Mouse (Mus musculus): ENCODE data around the gene Cd27. TPM values are rescaled to one million over a fixed set of nuclear protein-coding genes. Genes with fewer than 3 reads are reported as not detected.

The Cd27 gene
- polyA plus RNA-seq, 1 experiment from 2014 or later: 1.6 TPM

Small RNA genes within 50 kb of the gene (microRNA-seq; reads per million reads assigned to microRNA genes)
- 2.1 reads per million for gene Mir3098
- gene Mir8113: not detected

Other genes starting within 250 kb of the Cd27 start
- 0.05 and 0.15 TPM in 2 replicates for gene Pianp, start 240.3 kb downstream of the Cd27 start, polyA plus RNA-seq (2015; fragmentation: Nextera tagmentation; extraction: Ambion mirVana)
- 3.6 and 3.8 TPM in 2 replicates for gene Zfp384, start 227.9 kb downstream of the Cd27 start, polyA plus RNA-seq (2015; fragmentation: Nextera tagmentation; extraction: Ambion mirVana)
- 28.6 and 31.8 TPM in 2 replicates for gene Ing4, start 197.2 kb downstream of the Cd27 start, polyA plus RNA-seq (2015; fragmentation: Nextera tagmentation; extraction: Ambion mirVana)
- gene Acrbp, start 187.3 kb downstream of the Cd27 start, polyA plus RNA-seq (2015; fragmentation: Nextera tagmentation; extraction: Ambion mirVana): 1.6 and 2.2 TPM in 2 replicates
- 1.6 and 2.1 TPM in 2 replicates for gene Lpar5, start 169.1 kb downstream of the Cd27 start, polyA plus RNA-seq (2015; fragmentation: Nextera tagmentation; extraction: Ambion mirVana)
- 29.2 and 30.0 TPM in 2 replicates for gene Chd4, start 141.0 kb downstream of the Cd27 start, polyA plus RNA-seq (2015; fragmentation: Nextera tagmentation; extraction: Ambion mirVana)
- gene Nop2, start 105.1 kb downstream of the Cd27 start, polyA plus RNA-seq (2015; fragmentation: Nextera tagmentation; extraction: Ambion mirVana): 60.6 and 65.5 TPM in 2 replicates
- 3.7 and 3.9 TPM in 2 replicates for gene Iffo1, start 91.8 kb downstream of the Cd27 start, polyA plus RNA-seq (2015; fragmentation: Nextera tagmentation; extraction: Ambion mirVana)
- 1,179 and 1,220 TPM in 2 replicates for gene Gapdh, start 70.5 kb downstream of the Cd27 start, polyA plus RNA-seq (2015; fragmentation: Nextera tagmentation; extraction: Ambion mirVana)
- gene Ncapd2, start 45.3 kb downstream of the Cd27 start, polyA plus RNA-seq (2015; fragmentation: Nextera tagmentation; extraction: Ambion mirVana): 94.5 and 101 TPM in 2 replicates
- 217 and 225 TPM in 2 replicates for gene Mrpl51, start 45.2 kb downstream of the Cd27 start, polyA plus RNA-seq (2015; fragmentation: Nextera tagmentation; extraction: Ambion mirVana)
- 1.6 and 2.1 TPM in 2 replicates for gene Vamp1, start 21.5 kb downstream of the Cd27 start, polyA plus RNA-seq (2015; fragmentation: Nextera tagmentation; extraction: Ambion mirVana)
- 5.2 TPM in 2 replicates for gene Tapbpl, start 5.2 kb downstream of the Cd27 start, polyA plus RNA-seq (2015; fragmentation: Nextera tagmentation; extraction: Ambion mirVana)
- gene Tuba3a, start 49.0 kb upstream of the Cd27 start, polyA plus RNA-seq (2015; fragmentation: Nextera tagmentation; extraction: Ambion mirVana): not detected in 2 replicates
- gene Ltbr, start 76.9 kb upstream of the Cd27 start, polyA plus RNA-seq (2015; fragmentation: Nextera tagmentation; extraction: Ambion mirVana): 18.3 and 18.4 TPM in 2 replicates
- gene Scnn1a, start 83.6 kb upstream of the Cd27 start, polyA plus RNA-seq (2015; fragmentation: Nextera tagmentation; extraction: Ambion mirVana): 0.31 and 0.37 TPM in 2 replicates
- 19.6 and 23.4 TPM in 2 replicates for gene Tnfrsf1a, start 112.4 kb upstream of the Cd27 start, polyA plus RNA-seq (2015; fragmentation: Nextera tagmentation; extraction: Ambion mirVana)
- gene Plekhg6, start 143.8 kb upstream of the Cd27 start, polyA plus RNA-seq (2015; fragmentation: Nextera tagmentation; extraction: Ambion mirVana): 0.31 and 0.56 TPM in 2 replicates

Data from liver, embryonic 13.5 days (tissue).